Mouse (Mus musculus): ENCODE measurements around the gene Smpd1.

Smpd1 gene

DNA sequence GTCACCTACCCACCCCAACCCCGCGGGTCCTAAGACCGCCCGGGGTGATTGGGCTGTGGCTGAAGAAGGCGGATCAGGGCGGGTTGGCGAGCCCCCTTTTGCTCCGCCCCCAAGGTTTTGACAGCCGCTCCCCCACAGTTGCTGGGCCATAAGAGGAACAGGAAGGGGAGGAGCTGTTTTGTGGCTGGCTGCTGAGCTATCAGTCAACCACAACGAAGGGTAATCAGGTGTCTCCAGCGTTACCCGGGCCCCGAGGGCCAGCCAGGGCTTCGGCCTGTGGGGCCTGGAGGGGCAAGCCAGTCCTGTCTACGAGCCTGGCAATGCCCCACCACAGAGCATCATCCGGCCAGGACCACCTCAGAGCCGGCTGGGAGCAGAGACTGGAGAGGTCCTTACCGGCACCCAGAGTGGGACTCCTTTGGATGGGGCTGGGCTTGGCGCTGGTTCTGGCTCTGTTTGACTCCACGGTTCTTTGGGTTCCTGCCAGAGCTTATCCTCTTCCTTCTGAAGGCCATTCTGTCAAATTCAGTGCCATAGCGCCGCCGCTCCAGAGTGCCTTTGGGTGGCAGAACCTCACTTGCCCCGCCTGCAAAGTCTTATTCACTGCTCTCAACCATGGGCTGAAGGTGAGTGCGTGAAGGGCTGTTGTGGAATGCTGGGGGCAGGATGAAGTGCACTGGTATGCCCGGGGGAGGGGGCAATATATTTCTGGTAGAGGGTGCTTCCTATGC lies at the start of gene Smpd1:
TSS of gene Smpd1 (plus strand) at position 149 of the 731 bp plus-strand sequence.
- peak; percentile 91 for DNase-seq (ENCODE audit: low read depth, low spot score)

GRCm38 (mm10) chr7:105507257-105507656 lies 46.9 kb upstream of the Smpd1 start:
- no peak for DNase-seq (ENCODE audit: low read depth, low spot score)

DNA sequence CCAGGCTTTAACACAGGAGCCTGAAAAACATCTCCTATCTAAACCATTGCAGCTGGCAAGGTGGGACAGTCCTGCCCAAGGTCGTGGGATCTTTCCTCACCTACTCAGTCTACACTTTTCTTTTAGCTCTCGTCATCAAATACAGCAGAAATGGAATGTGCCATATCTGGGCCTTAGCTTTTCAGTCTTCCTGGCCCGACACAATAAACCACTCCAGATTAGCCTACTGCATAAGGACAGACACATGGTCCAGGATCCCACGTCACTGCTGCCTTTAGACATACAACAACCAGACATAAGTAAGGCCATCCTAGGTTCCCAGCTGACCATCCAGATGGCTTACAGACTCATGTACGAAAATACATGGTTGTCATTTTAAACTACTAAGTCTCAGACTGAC lies 44.0 kb upstream of the Smpd1 start:
- DNase-seq (ENCODE audit: low read depth, low spot score) = no peak

GRCm38 (mm10) chr7:105513845-105514291 lies 40.3 kb upstream of the Smpd1 start:
- DNase-seq (ENCODE audit: low read depth, low spot score) = no peak

DNA sequence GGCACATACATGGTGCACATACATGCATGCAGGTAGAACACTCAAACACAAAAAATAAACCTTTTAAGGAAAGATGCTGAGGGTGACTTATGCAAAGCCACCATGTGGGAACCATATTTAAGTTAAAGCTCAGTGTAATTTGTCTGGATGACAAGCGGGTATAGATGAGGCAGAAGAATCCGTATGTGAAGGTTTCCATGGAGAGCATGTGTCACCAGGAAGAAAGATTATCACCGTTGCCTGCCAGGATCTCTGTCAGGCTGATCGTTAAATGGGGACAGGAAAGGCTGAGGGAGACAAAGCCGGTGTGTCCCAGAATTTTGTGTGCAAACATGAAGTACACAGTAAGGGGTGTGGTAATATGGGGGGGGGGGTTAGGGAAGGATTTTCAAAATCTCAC lies 39.6 kb upstream of the Smpd1 start:
- no peak for DNase-seq (ENCODE audit: low read depth, low spot score)

DNA sequence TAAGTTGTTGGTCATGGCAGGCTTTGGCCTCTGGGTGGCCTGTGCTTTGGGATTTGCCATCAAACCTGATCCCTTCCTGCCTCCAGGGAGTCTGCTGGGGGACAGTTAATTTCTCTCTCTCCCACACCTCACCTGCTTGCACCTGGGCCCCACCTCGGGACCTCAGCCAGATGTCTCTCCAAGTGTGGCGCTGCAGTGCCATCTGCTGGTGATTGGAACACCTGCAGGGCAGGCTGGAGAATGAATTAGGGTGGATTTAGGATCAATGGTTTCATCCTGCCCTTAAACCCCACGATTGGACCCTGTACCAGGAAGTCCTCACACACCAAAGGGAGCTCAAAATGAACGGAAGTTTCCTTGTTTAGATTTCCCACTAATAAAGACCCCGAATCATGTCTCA lies 39.0 kb upstream of the Smpd1 start:
- peak; percentile 73 for DNase-seq (ENCODE audit: low read depth, low spot score)

GRCm38 (mm10) chr7:105516669-105517360 lies 37.3 kb upstream of the Smpd1 start:
- DNase-seq (ENCODE audit: low read depth, low spot score) = no peak

GRCm38 (mm10) chr7:105519336-105519735 lies 34.8 kb upstream of the Smpd1 start:
- no peak for DNase-seq (ENCODE audit: low read depth, low spot score)

GRCm38 (mm10) chr7:105519771-105520170 lies 34.4 kb upstream of the Smpd1 start:
- no peak for DNase-seq (ENCODE audit: low read depth, low spot score)

DNA sequence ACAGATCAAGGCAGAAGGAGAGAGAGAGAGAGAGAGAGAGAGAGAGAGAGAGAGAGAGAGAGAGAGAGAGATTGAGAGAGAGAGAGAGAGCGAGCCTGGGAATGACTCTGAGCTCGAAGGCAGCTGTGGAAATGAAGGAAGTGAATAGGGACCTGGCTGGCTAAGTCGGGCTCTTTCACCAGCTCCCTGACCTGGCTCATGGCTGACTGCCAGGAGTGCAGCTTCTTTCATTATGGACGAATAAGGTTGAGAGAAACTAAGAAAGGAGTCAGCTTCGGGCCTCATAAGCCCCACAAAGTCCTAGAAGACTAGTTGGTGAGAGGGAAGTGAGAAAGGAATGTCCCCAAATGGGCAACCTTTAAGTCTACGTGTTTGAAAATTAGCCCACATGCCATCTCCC lies 34.0 kb upstream of the Smpd1 start:
- no peak for DNase-seq (ENCODE audit: low read depth, low spot score)

GRCm38 (mm10) chr7:105524222-105524621 lies 29.9 kb upstream of the Smpd1 start:
- DNase-seq (ENCODE audit: low read depth, low spot score) = no peak

GRCm38 (mm10) chr7:105527306-105527937 lies 26.7 kb upstream of the Smpd1 start:
- no peak for DNase-seq (ENCODE audit: low read depth, low spot score)

GRCm38 (mm10) chr7:105528094-105528493 lies 26.1 kb upstream of the Smpd1 start:
- DNase-seq (ENCODE audit: low read depth, low spot score) = no peak

DNA sequence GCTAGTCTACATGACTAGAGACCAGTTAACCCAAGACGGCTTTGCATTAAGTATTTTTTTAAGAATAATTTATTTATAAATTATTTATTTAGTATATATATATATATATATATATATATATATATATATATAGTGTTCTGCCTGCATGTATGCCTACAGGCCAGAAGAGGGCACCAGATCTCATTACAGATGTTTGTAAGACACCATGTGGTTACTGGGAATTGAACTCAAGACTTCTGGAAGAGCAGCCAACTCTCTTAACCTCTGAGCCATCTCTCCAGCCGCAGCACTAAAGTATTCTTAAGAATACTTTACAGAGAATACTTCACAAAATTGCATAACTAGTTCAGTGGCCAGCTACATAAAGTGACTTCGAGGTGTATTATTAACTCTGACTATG lies 20.0 kb upstream of the Smpd1 start:
- DNase-seq (ENCODE audit: low read depth, low spot score) = peak; percentile 38

DNA sequence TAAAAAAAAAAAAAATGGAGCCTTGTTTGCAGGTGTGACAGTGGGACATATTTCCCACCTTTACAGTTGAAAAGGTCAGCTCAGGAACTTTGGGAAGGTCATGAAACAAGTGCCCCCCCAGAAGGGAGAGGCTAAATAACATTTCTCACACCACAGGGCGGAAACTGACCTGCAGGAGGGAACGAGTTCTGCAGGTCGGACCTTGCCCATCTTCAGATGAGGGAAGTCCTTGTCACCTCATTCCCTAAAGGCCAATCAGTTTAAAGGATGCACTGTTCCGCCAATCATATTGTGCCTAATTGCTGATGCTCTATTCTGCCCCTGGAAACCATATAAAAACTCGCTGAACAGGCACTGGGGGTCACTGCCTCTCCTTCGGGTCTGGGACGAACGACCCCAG lies 8.2 kb upstream of the Smpd1 start:
- DNase-seq (ENCODE audit: low read depth, low spot score) = no peak

GRCm38 (mm10) chr7:105547970-105548369 lies 6.2 kb upstream of the Smpd1 start:
- DNase-seq (ENCODE audit: low read depth, low spot score) = no peak

- no peak for DNase-seq (ENCODE audit: low read depth, low spot score)
Observed at GRCm38 (mm10) chr7:105549035-105549434, 5.1 kb upstream of the Smpd1 start.

- DNase-seq (ENCODE audit: low read depth, low spot score) = no peak
Observed at GRCm38 (mm10) chr7:105553456-105554211, 526 bp upstream of the Smpd1 start.

DNA sequence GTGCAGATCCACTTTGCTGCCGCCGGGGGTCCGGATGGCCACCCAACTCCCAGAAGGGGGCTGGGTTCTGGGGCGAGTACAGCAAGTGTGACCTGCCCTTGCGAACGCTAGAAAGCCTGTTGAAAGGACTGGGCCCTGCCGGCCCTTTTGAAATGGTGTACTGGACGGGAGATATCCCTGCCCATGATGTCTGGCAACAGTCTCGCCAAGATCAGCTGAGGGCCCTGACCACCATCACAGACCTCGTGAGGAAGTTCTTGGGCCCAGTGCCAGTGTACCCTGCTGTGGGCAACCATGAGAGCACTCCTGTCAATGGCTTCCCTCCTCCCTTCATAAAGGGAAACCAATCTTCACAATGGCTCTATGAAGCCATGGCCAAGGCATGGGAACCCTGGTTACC lies 1.4 kb downstream of the Smpd1 start:
- no peak for DNase-seq (ENCODE audit: low read depth, low spot score)

GRCm38 (mm10) chr7:105556406-105556805 lies 2.2 kb downstream of the Smpd1 start:
- DNase-seq (ENCODE audit: low read depth, low spot score) = no peak

- DNase-seq (ENCODE audit: low read depth, low spot score) = no peak
Observed at GRCm38 (mm10) chr7:105557671-105558070, 3.5 kb downstream of the Smpd1 start.

GRCm38 (mm10) chr7:105559016-105559415 lies 4.9 kb downstream of the Smpd1 start:
- peak; percentile 36 for DNase-seq (ENCODE audit: low read depth, low spot score)
